Mouse (Mus musculus): ENCODE data around the gene Map2k7.
A peak's percentile ranks its signal among the peaks of the same experiment; 100 is the strongest.

Gene Map2k7

DNA sequence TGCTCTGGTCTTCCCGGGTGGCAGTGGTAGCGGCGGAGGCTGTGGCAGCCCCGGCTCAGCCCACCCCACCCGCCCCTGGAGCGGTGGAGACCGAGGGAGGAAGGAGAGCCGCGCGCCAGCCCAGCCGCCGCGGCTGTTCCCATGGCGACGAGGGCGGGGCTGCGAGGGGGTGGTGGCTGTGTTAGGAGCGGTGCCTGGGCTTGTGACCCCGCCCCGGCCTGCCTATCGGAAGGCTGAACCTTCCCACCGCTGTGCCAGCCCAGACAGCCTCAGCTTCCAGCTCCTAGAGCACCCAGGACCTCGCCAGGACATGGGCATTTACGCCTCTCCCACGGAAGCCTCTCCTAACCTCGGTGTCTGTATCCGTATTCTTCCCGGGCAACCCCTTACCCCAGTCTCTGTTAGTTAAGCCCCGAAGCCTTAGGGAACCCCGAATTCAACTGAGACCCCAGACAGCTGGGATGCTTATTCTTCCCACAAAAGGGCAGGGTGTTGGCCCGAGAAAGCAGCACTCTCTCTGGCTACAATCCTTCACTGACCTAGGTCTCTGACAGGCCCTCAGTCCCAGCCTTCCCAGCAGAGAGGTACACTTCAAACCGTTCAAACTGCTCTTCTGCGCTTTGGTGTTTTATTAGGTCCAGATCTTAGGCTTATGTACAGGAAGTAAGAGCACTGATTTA, 20.7 kb downstream of the Map2k7 start, which contains the start of gene Ctxn1:
Ctxn1 (minus strand) TSS at position 150 of the 680 bp plus-strand sequence.
- DNase-seq (ENCODE audit: low read depth): no peak

DNA sequence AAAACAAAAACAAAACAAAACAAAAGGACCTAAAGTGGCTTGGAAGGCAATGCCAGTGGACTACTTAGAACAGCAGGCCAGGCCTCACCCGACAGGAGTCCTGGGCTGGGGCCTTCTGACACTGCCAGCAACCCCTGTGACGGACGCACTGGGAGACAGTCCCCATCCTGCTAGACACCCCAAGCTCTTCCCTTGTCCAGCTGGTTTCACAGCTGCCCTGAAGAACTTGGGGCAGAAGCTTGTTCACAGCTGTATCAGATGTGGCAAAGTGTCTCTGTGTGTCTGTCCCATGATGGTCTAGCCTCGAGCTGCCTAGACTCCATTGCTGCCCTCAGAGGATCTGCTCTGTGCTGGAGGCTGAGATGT, 21.2 kb downstream of the Map2k7 start:
- DNase-seq (ENCODE audit: low read depth): no peak

DNA sequence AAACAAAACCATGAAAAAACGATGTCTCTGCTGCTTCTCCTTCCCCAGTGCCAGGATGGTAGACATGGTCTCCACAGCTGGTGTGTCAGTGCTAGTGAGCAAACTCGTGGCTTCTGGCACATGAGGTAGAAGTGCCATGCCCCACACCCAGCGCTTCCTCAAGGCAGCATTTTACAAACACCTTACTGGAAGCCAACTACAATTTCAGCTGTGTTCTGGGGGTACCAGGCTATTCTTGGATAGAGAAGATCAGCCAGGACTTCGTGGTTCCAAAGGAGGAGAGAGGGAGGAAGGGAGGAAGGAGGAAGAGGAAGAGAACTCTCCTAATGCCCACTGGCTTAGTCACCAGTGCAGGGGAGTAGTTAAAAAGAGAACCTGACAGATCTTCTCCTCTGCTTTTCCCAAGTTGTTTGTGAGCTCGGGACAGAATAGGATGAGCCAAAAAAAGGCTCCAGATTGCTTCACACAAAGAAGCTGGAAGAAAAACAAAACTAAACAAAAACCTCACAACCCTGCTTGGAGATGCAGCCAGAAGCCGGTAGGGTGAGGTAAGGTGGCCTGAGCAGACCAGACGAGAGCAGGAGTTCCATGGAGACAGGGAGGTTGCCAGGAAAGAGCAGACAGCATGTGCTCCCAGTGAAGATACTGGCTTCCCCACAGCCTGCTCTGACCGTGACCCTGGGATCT, 24.7 kb downstream of the Map2k7 start:
- DNase-seq (ENCODE audit: low read depth): no peak

DNA sequence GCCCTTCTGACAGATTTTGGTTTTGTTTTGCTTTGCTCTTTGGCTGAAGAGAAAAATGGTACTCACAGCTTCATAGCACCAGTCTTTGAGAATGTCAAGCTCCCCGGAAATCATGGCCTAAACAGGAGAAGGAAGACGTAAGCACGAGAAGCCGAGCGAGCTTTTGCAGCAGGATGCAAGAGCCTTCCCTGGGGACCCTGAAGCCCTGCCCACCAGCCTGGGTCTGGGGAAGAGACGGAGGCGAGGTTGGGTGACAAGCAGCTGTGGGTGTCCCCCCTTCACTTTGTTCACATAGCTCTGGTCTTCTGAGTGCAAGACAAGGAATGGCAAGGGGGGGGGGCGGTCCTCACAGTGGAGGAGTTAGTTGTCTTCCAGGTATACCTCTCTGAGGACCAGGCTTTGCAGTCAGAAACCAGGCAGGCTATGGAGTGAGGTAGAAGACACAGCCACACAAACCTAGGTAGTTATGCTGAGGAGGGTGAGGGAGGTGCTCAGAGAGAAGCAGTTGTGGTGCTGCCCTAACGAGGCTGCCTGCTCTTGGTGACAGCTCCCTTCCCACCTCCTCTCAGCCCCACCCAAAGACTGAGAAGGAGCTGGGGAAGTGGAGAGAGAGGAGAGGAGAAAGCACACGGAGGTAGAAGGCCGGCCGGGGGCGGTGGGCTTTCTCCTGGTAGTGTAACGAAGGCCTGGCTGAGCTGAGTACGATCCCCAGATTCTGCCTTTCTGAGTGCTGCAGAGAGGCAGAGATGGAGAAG, 26.8 kb downstream of the Map2k7 start:
- DNase-seq (ENCODE audit: low read depth): no peak

DNA sequence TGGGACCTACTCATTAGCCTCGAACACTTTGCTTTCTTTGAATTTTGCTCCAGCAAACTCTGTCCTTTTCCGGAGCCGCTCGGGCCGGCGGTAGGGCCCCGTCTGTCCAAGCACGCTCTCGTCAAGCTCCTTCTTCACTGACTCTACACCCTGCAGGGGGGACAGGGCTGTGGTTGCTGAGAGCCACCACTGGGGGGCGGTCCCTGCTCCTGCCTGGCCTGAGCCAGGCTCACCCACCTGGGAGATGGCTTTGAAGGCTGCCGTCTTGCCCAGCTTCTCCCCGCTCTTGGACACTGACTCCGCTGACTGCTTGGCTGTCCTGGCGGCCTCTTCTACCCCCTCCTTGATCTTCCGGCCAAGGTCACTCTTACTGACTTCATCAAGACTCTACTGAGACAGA, 29.1 kb downstream of the Map2k7 start:
- DNase-seq (ENCODE audit: low read depth): peak; percentile 22

DNA sequence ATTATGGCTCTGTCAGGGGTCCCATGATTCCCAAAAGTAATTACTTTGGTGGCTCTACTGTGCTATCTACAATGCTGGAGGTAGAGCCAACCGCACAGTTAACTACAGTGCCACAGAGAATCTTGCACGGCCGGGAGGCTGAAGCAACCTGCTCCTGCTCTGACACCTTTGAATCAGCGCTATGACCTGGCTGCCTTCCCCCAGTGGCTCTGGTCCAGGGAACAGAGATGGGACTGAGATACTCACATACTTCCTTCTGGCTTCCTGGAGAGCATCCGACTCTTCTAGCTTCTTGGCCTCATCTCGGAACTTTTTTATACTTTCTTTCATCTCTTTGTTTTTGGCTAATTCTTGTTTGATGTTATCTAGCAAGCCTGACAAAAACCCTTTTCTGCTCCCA, 31.1 kb downstream of the Map2k7 start:
- no peak for DNase-seq (ENCODE audit: low read depth)

DNA sequence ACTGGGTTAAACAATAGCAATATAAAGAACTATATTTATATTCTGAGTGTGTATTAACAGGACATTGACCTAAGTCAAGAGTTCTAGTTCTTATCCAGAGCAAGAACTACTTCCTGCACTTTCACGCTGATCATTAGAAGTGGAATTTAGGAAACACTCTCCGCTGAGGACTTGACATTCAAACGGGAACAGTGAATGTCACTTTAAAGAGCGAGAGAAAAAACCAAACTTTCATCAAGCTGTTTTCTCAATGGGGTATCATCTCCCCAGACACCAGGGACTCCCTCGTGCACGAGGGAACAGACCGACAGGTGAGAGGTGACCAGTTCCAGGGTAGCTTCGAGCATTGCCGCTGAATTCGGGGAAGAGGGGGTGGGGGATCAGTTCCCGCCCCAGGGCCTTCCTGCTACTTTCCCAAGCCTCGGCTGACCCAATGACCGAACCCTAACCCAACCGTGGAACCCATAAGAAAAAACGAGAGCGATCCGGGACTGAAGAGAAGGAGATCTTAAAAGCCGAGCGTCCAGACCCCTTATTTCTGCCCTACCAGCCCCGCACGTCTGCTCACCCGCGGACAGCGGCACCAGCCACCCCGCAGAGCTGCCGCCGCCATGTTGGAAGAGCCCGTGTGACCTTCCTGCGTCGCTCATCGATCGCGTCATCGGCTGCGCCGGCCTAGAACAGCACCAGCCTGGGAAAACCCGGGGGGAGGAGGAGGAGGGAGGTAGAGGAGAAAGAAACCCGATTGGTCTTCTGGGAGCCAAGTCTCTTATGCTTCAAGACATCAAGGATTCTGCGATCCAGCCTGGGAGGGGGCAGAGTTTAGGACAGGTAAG, 37.0 kb downstream of the Map2k7 start, which contains the start of gene Timm44:
Timm44 (minus strand) TSS at position 639 of the 836 bp plus-strand sequence.
- peak; percentile 96 for DNase-seq (ENCODE audit: low read depth)

DNA sequence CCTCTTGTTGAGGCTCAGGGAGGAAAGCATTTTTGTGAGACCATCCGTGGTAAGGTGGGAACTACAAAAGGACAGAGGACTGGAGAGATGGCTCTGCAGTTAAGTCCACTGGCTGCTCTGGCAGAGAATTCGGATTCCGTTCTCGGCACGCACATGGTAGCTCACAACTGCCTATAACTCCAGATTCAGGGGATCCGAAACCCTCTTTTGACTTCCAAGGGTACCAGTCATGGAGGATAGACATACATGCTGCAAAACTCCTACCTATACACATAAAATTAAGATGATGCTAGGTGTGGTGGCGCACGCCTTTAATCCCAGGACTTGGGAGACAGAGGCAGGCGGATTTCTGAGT, 37.5 kb downstream of the Map2k7 start:
- no peak for DNase-seq (ENCODE audit: low read depth)

DNA sequence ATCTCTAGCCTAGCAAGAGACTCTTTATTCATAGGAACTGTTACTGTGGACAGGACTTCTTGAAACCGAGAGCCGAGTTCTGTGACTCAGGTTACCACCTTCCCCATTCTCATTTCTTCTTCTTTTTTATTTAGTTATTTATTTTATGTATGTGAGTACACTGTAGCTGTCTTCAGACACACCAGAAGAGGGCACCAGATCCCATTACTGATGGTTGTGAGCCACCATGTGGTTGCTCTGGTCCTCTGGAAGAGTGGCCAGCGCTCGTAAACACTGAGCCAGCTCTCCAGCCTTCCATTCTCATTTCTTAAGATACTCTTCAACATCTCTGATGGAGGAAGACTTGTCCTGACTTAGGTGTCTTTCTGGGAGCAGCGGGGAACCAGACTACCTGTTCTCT, 54.2 kb downstream of the Map2k7 start:
- DNase-seq (ENCODE audit: low read depth): no peak
